Mouse (Mus musculus): ENCODE results near the gene Ttc28.

Ttc28 gene

DNA sequence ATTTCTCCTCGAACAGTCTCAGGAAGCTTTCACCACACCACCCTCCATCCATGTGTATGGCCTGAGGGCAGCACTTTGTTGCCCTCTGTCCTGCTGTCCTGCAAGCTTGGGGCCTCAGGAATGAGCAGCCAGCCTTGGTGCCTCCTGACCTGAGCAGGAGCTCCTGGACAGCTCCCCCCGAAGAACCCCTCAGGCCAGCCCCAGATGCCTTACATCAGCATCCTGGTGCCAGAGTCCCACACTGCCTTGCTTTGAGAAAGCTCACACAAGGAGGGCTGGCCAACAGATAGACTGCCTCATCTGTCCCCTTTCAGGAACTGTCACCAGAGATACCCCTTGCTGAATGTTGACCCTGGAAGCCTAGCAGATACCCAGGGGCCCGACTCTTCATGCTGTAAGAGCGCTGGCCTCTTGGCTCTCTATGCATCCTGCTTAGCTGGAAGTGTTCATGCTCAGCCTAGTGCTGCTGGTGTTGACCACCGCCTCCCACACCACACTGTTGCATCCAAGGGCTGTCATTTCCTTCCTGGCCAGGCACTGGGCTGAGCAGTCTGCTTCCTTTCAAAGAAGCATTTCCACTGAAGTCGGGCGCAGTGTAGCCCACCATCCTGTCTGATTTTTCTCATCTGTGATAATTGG lies 259.4 kb downstream of the Ttc28 start:
- peak; percentile 21 for DNase-seq

GRCm38 (mm10) chr5:111139622-111140021 lies 260.0 kb downstream of the Ttc28 start:
- no peak for DNase-seq

DNA sequence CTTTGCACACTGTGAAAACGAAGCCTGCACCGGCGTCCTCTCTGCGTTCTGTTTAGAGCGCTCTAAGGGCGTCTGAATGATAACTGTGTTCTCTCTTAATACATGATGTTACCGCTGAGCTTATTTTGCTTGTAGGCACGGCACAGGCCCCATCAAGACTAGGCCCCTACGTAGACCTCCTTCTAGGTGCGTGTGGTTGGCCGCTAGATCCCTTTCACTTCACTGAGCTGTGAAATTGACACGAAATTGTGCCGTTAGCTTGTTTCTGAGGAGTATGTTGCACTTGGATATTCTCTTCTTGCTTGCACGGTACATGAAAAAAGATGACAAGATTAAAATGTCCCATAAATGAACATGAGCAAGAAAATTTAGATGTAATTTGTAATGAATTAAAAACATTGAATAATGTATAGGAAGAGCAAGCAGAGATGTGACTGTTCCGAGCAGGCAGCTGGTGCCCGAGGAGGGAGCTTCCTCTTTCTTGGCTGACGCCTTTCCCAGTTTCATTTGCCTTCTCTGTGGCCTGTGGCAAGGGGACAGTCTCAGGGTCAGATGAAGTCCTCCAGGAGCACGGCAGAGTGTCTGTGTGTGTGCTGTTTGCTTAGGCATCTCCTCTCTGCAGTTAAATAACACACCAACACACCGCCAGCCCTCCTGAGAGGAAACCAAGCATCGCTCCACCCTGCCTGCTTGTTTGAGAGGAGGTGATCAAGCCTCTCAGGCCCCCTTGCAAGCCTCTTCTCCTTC lies 261.7 kb downstream of the Ttc28 start:
- DNase-seq, result no peak

DNA sequence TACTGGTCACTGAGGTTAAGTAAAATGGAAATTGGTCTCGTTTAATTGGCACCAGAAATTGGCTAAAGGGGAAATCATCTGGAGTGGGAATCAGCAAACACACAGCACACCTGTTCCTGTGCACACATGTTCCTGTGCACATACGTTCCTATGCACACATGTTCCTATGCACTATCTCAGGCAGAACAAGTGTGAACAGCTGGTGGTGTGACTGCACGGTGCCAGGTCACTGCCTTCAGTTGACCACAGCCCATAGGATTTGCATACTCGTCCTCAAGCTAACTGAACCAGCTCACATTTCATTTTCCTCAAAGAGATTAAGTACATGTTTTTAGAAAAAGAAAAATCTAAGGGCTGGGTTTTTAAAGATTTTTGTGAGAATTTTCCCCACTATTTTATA lies 263.2 kb downstream of the Ttc28 start:
- DNase-seq, result no peak

DNA sequence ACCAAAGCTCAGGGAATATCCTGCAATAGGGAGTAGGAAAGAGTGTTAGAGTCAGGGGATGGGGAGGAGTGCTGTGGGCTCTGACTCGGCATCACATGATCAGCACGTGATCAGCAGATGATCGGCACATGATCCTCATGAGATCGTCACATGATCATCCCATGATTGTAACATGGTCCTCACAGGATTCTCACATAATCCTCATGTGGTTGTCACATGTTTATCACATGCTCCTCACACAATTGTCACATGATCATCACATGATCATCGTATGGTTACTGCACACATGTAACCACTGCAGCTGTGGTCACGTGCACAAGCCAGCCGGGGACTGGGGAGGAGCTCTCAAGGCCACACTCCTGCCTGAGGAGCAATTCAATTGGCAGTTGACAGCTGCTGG lies 264.8 kb downstream of the Ttc28 start:
- DNase-seq, result no peak

GRCm38 (mm10) chr5:111150581-111150980 lies 271.0 kb downstream of the Ttc28 start:
- DNase-seq, result no peak

DNA sequence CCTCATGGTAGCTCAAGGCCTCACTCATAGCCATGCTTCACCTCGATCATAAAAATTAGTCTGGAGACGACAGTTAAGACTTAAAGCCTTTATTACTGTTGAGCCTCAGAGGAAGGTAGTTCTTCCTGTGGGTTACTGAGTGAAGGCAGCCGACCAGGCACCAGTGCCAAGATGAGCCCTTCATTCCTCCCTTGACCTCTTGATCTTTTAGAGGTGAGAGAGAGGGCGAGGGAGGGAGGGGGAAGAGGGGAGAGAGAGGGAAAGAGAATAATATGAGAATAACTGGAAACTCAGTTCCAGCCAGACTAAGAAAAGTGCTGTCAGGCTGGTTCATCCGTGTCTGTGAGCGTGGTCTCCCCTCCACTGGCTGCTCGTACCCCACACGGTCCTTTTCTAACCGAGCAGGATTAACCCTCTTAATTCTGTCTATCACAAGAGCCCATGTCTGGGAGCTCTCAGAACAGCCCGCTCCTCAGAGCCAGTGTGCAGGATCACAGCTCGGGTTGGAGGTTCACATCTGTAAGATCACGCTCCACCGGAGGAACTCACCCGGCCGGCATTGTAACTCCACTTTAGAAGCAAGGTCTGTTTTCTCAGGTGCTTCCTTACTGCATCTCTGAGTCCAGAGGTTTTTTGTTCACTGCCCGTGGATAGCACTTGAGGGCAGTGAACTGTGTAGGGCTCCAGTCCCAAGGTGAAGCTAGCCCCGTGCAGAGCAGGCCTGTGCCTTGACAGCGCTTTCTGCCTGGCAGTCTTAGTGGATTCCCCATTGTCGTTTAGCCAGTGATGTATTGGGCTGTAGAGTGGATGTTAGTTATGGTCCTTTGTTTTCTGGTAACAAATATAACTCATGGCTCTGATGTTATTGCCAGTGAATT lies 272.5 kb downstream of the Ttc28 start:
- no peak for DNase-seq

DNA sequence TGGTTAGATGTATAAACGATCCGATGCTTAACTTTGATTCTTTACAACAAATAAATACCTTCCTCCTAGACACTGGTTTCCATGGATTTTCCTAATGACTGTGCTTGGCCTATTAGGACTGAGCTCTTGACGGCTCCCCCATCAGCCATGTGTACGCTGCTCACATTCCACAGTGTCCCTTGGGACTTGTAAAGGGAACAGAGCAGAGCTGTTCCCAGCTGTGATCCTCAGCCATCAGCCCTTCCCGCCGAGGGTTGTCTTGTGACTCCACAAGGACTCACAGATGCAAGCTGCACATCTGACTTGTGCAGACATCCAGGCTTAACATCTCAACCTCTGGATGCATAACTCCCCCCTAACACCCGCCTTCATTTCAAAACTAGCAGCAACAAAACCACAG lies 275.0 kb downstream of the Ttc28 start:
- DNase-seq, result no peak

- DNase-seq, result no peak
Observed at GRCm38 (mm10) chr5:111155271-111155670, 275.7 kb downstream of the Ttc28 start.

DNA sequence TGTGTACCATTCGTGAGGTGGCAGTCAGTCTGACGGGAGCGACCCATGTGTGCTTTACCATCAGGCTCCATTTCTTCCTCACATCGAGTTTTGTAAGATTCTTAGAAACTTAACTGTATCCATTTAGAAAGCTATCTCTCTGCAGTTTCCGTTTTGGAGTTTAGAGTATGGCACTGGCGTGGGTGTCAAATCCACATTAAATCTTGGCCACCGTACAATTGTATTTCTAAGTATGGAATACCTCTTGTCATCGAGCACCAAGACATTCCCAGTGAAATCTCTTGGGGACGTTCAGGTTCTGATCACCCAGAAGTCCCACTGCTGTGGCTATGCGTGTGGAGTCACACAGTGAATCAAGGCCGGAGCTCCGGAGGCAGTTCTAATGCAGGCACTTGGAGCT lies 276.3 kb downstream of the Ttc28 start:
- DNase-seq, result no peak

GRCm38 (mm10) chr5:111158266-111158665 lies 278.7 kb downstream of the Ttc28 start:
- no peak for DNase-seq

DNA sequence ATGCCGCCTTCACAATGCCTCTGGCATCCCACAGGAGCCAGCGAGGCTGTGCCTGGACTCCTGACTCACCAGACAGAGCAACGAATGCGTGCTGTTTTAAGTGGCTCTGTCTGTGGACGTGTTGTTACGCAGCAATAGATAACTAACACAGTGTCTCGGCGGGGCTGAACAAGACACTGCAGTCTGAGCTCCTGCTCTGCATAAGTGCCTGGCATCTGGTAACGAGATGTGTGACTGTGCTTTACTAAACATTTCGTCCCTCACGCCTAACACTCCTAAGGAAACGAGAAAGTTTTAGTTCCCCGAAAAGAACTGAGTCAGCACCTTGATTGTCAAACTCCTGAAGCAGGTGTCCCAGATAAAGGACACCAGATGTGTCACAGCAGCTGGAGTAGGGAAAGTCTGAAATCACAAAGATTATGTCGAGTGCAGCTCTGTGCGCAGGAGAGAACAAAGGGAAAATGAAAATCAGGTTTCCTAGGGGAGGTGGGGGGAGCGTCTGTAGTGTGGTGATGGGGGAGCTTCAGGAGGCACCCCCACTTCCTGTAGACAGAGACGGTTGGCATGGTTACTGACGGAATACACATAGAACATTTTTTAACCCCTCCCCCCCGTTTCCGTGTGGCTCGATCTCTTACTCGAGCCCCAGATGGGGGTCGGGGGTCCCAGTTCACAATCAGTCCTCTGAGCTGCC lies 280.2 kb downstream of the Ttc28 start:
- no peak for DNase-seq

DNA sequence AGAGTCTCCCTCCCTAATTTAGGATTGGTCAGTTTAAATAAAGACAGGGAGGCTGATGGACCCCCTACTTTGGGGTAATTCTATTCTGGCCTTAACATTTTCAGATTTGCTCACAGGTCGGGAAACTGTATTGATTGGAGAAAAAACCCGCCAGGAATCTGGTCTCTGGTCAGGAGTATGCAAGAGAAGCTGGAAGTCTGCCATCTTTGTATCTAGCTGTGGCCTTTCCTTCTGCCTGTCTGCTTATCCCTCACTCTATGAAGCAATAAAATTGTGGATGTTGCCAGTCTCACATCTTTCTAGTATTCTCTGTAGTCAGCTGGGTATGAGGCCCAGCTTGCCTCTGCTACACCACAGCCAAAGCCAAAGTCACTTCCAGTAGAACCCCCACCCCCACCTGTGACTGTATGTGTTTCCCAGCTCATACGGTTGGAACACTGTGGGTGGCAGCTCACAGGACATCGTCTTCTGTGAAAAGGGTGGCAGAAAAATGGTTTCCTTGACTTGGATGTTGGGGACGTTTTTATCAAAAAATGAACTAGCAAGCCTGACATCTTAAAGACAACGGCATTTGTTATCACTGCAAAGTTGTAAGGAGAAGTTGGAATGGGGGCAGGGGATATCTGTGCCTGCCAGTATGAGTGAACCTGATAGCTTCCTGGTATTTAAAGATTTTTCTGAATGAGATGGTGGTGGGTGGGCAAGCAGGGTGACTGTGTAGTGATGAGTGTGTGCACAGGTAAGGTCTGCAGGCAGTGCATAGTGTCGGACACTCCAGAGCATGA lies 281.7 kb downstream of the Ttc28 start:
- DNase-seq, result no peak

DNA sequence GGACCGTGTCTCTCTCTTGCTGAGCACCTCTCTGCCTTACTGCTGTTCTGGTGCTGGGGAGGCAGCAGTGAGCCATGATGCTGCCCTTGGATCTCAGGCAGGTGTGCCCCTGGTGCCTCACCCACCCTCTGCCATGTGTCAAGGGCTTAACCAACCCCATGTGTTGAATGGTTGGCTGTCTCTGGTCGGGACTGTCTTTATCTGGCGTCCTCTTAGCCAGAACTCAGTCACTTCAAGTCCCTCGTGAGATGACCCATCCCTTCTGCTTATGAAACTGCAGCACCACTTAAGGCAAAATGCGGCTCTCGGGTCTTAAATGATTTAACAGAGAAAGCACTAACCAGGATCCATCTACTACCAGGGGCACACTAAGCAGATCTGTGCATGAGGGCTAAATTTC lies 283.3 kb downstream of the Ttc28 start:
- no peak for DNase-seq

GRCm38 (mm10) chr5:111163377-111163776 lies 283.8 kb downstream of the Ttc28 start:
- DNase-seq, result no peak

GRCm38 (mm10) chr5:111164348-111164920 lies 284.8 kb downstream of the Ttc28 start:
- no peak for DNase-seq

DNA sequence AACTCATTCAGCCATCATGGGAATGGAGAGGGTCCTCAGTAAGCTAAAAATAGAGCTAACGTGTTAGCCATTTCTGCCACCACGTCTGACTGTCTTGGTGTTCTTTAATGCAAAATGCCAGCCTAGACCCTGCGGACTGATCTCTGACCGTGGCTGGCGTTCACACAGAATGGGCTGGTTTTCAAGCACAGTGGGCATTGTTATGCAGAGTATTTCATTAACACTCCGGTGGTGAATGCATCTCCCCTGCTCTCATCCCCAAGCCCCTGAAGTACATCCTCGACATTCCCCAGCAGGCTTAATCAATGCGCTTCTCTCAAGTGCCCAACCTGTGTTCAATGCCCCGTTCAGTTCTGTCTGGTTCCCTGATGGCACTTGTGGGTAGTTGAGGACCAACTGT lies 290.8 kb downstream of the Ttc28 start:
- no peak for DNase-seq

- no peak for DNase-seq
Observed at GRCm38 (mm10) chr5:111175410-111175809, 295.8 kb downstream of the Ttc28 start.

DNA sequence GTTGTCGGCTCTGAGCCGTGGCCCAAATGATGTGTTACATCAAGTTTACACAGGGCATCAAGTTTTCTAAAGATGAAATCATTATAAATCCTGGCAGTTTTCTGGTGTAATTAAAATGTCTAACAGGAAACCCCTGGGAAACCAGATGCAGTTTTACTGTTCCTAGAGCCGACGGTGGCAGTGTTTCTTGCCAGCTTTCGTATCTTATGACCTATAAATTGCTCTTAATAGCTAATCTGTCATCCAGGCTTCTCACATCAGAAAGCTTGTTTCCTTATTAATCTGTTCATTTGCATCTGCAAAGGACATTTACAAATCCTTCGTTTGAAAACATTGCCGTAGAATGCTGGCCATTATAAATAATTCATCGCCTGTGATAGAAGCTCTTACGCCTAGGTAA lies 296.2 kb downstream of the Ttc28 start:
- DNase-seq, result no peak

GRCm38 (mm10) chr5:111176441-111176840 lies 296.8 kb downstream of the Ttc28 start:
- no peak for DNase-seq

- peak; percentile 25 for DNase-seq
Observed at GRCm38 (mm10) chr5:111178324-111179076, 298.9 kb downstream of the Ttc28 start.
